ENCODE assay signal across 9 mouse cellular contexts in genomic region chr9:124438686-124439346, GRCm38 (mm10). TPM values are rescaled to one million over a fixed set of nuclear protein-coding genes. Genes with fewer than 3 reads are reported as not detected.
A peak's percentile ranks its signal among the peaks of the same experiment; 100 is the strongest.
DNase-seq lines count a peak whose midpoint lies in the region; ATAC-seq and TF ChIP-seq lines count a peak whose summit lies in the region.
"Had no signal": no experiment of that assay in that cellular context is flagged by ENCODE, and none has a peak within 500 bp of the region (broad histone marks: within the 10 kb centered on the region; RNA-seq: fewer than 3 reads in every experiment).

No protein-coding gene starts in this region.

- 97% methylated on average over 22 of the region's 22 CpGs for WGBS in midbrain, postnatal 0 days

- peaks cover 9% of the 10 kb centered on the region; the same call in 1 of the 2 replicates for H3K9me3 ChIP-seq in midbrain, postnatal 0 days (ENCODE audit: low read length)

- H3K27ac ChIP-seq in midbrain, postnatal 0 days (ENCODE audit: low read depth, low read length), result no peak overlapping the region

- no peak overlapping the region for H3K4me3 ChIP-seq in midbrain, postnatal 0 days (ENCODE audit: low read depth, low read length)

- DNase-seq in heart, adult 18-20 months, result peak; percentile 10 to 14
- no peak for DNase-seq in heart, postnatal 25 days (ENCODE audit: low spot score)
- DNase-seq in CD8-positive naive resting alpha-beta T cell, adult 2 months (ENCODE audit: low read depth in 2 of 2, low spot score in 2 of 2), result peak; percentile 28 to 34
- DNase-seq in cerebellum, adult 11-12 months, result peak; percentile 72
- DNase-seq in heart, postnatal 10 days, result peak; percentile 7 to 21
- DNase-seq in left cerebral cortex, adult 9 months (ENCODE audit: low spot score in 2 of 2), result peak; percentile 2 to 3
- DNase-seq in midbrain, postnatal 0 days (ENCODE audit: low spot score), result peak; percentile 1
- no peak for DNase-seq in Muller cell, postnatal 12 days (ENCODE audit: inconsistent ontology term)

- no peaks in the 10 kb centered on the region for H3K27me3 ChIP-seq in midbrain, postnatal 0 days (ENCODE audit: insufficient read depth, low read length)

- TF ChIP-seq CTCF in midbrain, postnatal 0 days (IDR thresholded peaks at IDR 0.05), result no peak

- no peaks in the 10 kb centered on the region for H3K4me1 ChIP-seq in midbrain, postnatal 0 days (ENCODE audit: insufficient read depth, low read length)

- ATAC-seq in midbrain, postnatal 0 days (ENCODE audit: low FRiP score), result peak; percentile 39

- H3K4me2 ChIP-seq in midbrain, postnatal 0 days (ENCODE audit: low read depth, low read length, poor library complexity, severe bottlenecking), result no peak overlapping the region

- no peak overlapping the region for H3K9ac ChIP-seq in midbrain, postnatal 0 days (replicated peaks; ENCODE audit: low read length, poor library complexity, severe bottlenecking)

- H3K36me3 ChIP-seq in midbrain, postnatal 0 days (ENCODE audit: insufficient read depth, low read length), result peaks cover 23% of the 10 kb centered on the region

- intact Hi-C loops in heart, postnatal 25 days (cut with DNase I), result no loop called here
- intact Hi-C loops in heart, postnatal 10 days (cut with DNase I), result loop anchor here (1.0 to 5.0 kb wide), 2 partner anchors 37 to 67 kb away; partner anchors contain the start of gene Ppp2r3d

RNA-seq across cellular contexts. Expression of gene Ppp2r3d, which starts 37.9 kb away (rescaled TPM):
- total RNA-seq in heart, adult 18-20 months (2021), result 10 to 100 TPM; 93.9 to 96.1 TPM
- 100 to 1,000 TPM in 1 of 2 experiments, 10 to 100 TPM in 1; 92.9 to 112 TPM for total RNA-seq in heart, postnatal 25 days (2021)
- 100 to 1,000 TPM; 146 to 151 TPM for total RNA-seq in heart, postnatal 10 days (2021)
- total RNA-seq in midbrain, postnatal 0 days (2014; rRNA removed), result 114 and 134 TPM in 2 replicates
- 151 and 168 TPM in 2 replicates for polyA plus RNA-seq in midbrain, postnatal 0 days (2015; fragmentation: Nextera tagmentation; extraction: Ambion mirVana)

RNA-seq across cellular contexts. Expression of gene Gm21836, which starts 54.8 kb away (rescaled TPM):
- not detected for total RNA-seq in heart, adult 18-20 months (2021)
- not detected for total RNA-seq in heart, postnatal 25 days (2021)
- not detected for total RNA-seq in heart, postnatal 10 days (2021)
- total RNA-seq in midbrain, postnatal 0 days (2014; rRNA removed), result not detected in 2 replicates
- polyA plus RNA-seq in midbrain, postnatal 0 days (2015; fragmentation: Nextera tagmentation; extraction: Ambion mirVana), result not detected in 2 replicates
- polyA plus RNA-seq: large intestine, adult 2 months had no signal

Comparison
In these comparisons a context has a peak if more than half of its experiments do, and no peak if none do; other contexts are left out.
1. DNase-seq: peak in heart, adult 18-20 months (2 of 2), CD8-positive naive resting alpha-beta T cell, adult 2 months (2 of 2), cerebellum, adult 11-12 months (single experiment), heart, postnatal 10 days (2 of 2), left cerebral cortex, adult 9 months (2 of 2) and midbrain, postnatal 0 days (single experiment); none in heart, postnatal 25 days (single experiment) and Muller cell, postnatal 12 days (single experiment).